Mouse (Mus musculus) kidney, adult 18-20 months (tissue): ENCODE results near the gene Mapre1.
A peak's percentile ranks its signal among the peaks of the same experiment; 100 is the strongest.
"Not testable (repeated sequence)": the region's sequence is repeated elsewhere in the genome, so short reads cannot be mapped to it uniquely, and the experiment has no call there.

ENCODE experiments used
- DNase-seq: peaks from one replicate; pipeline ENCODE4 v3.0.0; 2021

Mapre1 gene

DNA sequence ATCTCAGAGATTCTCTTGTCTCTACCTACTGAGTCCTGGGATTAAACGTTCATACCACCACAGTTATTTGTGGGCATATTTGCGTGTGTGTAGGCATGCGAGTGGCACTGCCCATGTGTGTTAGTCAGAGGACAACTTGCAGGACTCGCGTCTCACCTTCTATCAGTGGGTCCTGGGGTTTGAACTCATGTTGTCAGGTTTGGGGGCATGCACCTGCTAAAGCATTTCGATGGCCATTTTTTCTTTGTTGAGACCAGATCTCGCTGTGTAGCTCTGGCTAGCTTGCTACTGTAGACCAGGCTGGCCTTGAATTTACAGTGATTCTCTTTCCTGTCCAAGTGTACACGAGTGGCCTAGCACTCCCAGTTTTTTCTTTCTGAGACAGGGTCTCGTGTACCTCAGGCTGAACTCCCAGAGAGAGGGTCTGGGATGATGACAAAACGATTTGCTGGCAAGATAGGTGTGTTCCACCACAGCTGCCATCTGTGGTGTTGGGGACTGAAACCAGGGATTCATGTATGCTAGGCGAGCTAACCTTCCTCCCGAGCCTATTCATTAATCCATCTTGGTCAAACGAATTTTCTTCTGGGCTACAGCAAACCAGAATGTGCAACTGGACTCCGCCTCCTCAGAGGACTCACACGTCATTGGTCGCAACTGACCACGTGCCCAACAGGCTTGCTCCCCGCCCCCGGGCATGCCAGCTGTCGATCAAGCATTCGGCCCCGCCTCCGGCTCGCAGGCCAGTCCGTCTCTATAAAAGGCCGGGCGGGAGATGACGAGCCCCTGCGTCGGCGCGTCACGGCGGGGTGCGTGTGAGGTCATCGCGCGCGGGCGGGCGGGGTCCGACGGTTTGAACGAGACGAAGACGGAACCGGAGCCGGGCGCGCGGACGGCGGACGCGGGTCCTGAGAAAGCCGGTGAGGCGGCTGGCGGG lies at the start of gene Mapre1:
TSS of gene Mapre1 (plus strand) at position 775 of the 937 bp plus-strand sequence.
- DNase-seq: peak; percentile 99

DNA sequence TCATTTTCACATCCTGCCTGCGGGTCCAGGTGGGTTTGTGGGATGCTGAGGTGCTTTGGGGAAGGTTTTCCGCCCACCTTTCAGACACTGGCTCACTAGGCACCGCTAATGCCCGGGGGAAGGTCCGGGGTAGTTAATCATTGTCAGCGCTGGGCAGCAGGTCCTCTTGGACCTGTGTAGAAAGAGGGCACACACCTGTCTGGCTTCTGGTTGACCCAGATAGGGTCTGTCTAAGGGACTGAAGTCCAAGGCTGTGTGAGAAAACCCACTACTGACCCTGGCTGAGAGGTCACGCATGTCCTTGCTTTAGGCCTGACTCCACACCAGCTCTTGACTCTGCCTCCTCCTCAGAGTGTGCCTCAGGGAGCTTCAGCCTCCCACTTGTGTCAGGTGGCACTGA lies 47.7 kb upstream of the Mapre1 start:
- not testable (repeated sequence) for DNase-seq

DNA sequence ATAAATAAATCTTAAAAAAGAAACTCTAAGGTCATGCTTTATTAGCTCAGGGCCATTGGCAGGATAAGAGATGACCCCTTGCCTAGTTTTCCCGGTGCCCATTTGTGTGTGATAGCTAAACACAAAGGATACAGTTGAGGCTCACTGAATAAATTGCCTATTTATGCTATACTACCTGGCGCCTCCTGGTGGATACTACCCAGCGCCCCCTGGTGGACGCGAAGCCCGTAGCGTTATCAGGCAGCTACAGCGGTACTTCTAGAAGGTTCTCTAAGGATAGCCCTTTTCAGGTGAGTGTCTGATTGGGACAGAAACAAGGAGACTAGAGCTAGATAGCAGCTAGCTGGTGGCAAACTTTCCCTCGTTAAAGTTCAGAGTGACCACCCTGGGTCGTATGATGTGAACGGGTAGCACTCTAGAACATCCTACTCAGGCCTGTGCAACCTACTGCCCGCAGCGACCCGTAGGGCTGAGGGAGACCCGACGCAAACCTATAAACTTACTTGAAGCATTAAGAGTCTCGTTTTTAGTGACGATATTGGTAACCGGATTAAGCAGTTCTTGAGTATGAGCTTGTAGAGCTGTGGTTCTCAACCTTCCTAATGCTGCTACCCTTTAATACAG lies 46.5 kb upstream of the Mapre1 start:
- peak; percentile 40 for DNase-seq

DNA sequence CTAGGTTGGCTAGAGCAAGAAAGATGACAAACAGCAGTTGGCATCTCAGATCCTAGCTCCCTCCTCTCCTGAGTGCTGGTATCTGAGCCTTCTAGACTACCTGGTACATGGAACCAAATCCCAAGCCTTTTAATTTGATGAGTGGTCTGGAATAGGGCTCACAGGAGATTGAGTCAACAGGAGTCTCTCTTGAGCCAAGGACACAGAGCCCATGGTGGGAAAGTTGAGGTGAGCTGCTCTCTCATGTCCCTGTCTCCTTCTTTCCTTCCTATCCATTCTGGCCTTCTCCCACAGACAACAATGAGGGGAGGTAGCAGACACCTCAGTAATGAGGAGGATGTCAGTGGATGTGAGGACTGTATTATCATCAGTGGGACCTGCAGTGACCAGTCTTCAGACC lies 44.7 kb upstream of the Mapre1 start, which contains the start of gene Dnmt3c:
TSS of gene Dnmt3c (plus strand) at position 301 of the 400 bp plus-strand sequence.
- DNase-seq: no peak

DNA sequence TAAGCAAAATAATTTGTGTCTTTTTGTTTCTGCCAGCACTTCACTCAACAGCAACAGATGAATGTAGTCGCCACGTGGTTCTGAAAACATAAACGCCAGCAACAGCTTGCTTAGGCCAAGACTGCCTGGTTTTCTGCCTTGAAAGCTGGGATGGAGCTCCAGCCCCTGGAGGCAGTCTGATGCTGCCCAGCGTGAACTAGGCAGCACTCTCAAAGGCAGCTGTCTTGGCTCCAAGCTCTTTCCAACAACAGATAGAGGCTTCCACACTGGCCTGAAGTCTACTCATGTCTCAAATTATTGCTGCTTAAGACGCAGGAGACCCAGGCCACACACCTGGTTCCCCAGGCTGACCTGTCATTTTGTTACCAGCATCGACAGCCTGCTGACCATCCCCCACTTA lies 37.7 kb upstream of the Mapre1 start:
- DNase-seq: no peak

DNA sequence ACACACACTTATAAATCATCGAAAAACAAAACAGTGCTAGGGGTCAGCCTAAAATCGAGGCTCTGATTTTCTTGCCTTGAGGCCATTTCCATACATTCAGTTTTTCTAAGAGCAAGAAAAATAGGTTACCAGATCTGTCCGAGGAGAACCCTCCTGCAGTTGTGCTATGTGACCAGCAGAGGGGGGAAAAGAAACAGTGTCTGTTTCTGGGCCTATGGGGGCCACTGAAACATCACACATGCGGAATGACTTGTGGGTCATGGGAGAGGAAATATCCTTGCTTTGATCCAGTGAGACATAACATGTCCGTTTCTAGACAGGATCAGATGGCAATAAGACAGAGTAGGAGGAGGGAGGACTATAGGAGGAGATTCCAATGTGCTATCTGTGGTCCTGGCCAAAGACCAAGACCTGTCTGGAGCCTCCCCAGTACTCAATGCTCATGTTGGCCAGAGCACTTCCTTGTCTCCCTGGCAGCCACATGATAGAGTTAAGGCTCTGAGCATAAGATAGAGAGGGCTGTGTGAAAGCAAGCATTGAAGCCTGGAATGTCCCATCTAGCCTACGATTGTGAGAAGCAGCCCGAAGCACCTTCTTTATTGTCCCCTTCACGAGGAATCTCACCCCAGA lies 30.3 kb upstream of the Mapre1 start:
- DNase-seq: peak; percentile 6

DNA sequence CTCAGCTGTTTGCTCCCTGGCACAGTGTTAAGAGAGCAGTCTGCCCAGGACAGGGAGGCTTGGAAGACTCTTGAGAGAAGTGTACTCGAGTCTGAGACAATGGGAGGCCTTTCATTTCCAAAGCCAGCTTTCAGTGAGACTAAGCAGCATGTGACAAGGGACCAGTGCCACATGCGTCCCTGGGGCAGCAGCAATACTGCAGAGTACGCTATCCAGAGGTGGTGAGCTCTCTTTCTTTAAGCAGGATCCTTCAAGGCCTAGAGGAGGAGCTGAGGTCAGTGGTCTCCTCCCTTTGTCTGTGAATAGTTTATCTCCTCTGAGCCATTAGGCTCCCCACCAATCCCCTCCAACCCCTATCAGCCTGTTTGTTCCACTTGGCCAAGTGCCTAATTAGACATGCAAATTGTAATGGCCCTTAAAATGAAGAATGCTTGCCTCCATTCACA lies 28.4 kb upstream of the Mapre1 start:
- DNase-seq: no peak

DNA sequence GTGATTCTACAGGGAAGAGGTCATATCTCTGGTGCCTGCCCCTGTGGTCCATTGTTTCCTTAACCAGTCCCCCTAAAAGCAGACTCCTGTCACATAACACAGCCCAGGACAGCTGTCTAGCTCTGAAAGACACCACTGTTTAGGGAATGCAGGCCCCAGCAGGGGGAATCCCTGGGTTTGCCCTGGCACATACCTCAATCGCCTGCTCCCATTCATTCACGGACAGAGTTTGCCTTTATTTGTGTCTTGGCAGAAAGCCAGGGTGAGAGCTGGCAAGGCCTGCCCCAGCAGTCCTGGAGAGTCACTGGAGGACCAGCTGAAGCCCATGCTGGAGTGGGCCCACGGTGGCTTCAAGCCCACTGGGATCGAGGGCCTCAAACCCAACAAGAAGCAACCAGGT lies 27.8 kb upstream of the Mapre1 start:
- DNase-seq: peak; percentile 22

DNA sequence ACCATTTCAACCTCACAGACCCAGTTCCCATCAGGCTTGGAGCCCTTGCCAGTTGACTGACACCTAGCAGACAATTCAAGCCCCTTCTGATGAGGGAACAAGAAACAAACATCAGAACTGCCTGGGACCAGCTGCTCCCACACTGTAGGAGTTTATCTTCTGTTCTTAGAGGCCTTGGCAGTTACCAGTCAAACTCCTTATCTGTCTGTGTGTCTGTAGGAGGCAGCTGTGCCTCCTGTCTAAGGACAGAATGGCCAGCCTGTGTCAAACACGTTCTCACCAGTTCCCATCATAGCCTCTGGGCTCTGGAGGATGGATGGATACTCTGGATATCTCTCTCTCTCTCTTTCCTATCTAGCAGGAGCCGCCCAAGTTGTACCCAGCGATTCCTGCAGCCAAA lies 23.2 kb upstream of the Mapre1 start:
- not testable (repeated sequence) for DNase-seq

DNA sequence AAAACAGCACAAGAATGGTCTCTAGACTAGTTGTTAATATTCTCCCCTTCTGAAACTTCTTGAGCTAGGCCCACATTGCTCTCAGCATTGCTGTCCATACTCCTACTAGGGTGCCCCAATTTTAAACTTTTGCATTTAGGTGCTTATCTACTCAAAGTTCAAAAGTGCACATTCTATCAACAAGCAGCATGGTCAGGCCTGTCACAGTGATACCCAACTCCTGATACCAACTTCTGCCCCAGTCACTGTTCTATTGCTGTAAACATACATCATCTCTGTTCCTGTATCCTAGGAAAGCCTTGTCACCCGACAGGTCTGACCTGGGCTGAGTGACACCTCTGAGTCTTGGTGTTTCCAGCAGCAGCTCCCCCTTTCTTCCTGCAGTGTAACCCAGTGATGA lies 18.0 kb upstream of the Mapre1 start:
- no peak for DNase-seq

DNA sequence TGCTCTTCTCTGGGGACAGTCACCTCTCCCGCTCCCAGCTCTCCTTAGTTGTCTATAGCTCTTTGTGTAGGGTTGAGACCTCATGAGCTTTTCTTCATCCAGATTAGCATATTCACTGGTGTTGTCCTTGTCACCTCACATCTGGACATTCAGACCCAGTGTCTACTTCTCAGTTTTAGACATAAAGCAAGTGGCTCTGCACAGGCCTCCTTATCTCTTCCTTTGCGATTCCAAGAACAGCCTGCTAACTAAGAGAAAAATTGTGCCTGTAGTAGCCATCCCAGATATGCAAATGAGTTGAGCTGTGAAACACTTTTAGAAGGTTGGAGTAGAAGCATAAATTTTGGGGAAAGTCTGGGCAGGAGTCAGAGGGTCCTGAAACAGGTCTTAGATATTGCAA lies 16.6 kb upstream of the Mapre1 start:
- no peak for DNase-seq

DNA sequence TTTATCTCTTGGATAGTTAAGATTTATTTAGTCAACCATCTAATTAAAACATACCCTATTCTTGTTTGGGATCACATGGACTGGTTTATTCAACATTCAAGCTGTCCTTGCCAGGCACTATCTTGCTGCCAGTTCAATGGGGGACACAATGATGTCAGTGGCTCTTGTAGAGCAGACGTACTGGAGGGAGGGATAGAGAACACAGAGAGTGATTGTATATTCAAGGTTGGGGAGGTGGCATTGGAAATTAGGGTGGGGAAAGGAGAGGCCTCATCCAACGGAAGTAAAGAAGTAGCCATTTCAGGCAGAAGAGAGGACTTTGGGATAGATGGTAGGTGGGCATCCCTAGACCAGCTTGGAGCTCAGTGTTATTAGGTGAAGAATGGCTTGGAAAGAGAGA lies 16.2 kb upstream of the Mapre1 start:
- DNase-seq: no peak

DNA sequence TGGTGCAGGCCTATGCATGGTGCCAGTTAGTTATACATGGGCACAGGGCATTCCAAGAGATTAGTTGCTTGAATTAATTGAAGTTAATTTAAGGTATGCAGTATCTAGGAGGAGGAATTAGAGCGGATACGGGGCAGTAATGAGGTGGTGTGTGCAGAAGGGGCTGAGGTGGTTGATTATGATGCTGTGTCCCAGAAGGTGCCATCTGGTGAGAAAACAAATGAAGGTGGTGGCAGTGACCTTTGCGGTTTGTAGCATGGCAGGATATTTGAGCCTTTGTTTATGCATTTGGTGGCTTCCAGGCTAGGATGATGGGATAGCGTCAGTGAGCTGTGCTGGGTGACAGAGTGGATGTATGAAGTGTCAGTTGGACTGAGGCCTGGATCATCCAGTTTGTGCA lies 15.8 kb upstream of the Mapre1 start:
- no peak for DNase-seq

DNA sequence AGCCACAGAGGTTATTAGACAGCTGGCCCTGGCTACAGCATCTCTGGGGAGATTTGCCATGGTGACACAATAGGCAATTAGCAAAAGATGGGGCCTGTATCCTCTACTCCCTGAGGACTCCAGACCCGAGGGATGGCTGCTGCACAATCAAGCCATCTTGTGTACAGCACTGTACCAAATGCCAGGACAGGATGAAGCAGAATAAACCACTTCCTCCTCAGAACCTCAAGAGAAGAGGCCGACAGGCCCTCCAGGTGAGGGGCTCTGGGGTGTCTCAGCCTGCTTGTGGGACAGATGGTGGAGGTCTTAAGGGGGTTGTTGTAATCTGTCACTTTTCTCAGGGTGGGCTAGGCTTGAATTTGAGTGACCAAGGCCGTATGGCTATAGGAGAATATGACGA lies 7.0 kb upstream of the Mapre1 start:
- DNase-seq: no peak

DNA sequence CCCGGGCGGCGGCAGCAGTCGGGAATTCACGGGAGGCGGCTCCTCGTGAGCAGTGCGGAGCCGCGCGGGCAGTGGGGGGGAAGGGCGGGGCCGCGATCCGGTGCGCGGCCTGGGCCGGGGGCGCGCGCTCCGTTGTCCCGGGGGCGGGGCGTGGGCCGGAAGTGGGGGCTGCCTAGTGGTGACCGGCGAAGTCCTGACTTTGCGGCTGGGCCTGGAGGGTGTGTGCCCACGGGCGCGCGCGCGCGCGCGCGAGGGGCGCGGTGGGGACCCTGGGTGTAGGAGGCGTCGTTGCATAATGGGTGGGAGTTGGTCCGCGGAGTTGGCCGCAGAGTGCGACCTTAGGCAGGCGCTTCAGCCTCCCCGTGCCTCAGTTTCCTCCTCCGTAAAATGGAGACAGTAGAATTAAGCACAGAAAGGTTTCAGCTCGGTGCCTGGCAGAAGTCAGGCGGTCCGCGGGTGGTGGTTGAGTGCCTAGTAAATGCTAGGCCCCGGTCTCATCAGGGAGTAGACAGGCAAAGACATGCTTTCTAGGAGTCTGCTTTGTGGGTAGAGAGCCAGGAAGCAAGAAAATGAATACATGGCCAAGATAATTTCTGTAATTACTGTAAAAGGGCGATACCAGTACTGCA lies 477 bp downstream of the Mapre1 start:
- DNase-seq: no peak

DNA sequence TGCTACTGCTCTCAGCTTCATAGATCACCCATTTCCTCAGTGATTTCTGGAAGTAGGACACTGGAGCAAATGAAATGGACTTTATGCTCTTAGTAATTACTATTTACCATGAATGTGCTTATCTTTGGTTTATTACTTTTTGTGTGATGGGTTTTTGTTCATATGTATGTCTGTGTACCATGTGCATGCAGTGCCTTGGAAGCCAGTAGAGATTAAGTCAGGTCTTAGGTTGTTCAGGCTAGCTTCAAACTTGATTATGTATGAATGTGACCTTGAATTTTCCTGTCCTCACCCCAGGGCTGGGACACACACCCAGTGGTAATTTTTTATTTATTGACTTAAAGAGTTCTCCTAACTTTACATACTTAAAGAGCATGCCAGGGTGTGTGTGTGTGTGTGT lies 6.9 kb downstream of the Mapre1 start:
- no peak for DNase-seq

DNA sequence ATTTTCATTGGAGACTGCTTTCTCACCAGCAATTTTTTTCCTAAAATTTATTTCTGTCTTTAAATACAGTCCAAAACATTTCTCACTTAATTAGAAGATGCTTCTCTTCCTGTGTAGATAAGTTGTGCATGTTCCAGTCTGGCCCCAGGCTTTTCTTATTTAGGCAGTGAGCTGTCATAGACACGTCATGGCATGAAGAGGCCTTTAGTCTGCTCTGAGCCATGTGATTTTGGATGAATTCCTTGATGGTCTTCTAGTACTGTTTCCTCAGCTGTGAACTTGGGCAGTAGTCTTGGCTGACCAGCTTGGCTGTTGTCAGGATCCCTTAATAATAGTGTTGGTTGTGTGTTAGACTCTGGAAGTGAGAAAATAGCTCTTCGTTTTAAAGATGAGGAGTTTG lies 9.3 kb downstream of the Mapre1 start:
- no peak for DNase-seq

DNA sequence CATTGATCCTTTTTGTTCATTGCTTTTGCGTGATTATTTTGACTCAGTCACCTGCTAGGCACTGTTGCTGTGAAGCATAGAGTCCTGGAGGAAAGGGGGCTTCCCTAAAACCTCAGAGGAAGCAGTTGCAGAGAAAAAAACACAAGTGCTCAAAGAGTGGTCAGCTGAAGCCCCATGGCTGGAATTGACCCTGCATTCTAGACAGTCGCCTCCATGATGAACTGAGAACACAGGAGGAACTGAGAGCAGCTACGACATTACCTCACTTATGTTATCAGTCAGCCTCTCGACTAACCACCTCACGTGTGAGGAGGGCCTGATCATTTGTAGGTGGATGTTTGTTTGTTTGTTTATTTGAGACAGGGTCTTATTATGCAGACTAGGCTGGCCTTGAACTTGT lies 21.0 kb downstream of the Mapre1 start:
- no peak for DNase-seq

DNA sequence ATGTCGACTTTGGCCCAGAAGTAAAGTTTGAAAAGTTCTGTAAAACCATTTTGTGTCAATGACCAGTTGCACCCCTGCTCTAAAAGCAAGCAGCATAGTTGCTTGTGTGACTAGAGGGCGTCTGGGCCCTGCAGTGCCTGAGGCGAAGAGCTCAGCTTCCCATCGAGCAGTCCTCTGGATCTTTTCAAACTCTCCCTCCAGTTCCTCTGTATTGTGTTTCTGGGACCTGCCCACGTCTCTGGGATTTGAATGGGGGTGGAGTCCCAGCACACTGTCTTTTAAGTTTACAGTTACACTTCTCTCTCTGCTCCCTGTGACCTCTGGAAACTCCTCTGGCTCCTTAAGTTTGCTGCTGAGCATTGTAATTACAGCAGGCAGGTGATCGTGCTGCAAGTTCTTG lies 26.4 kb downstream of the Mapre1 start:
- no peak for DNase-seq

DNA sequence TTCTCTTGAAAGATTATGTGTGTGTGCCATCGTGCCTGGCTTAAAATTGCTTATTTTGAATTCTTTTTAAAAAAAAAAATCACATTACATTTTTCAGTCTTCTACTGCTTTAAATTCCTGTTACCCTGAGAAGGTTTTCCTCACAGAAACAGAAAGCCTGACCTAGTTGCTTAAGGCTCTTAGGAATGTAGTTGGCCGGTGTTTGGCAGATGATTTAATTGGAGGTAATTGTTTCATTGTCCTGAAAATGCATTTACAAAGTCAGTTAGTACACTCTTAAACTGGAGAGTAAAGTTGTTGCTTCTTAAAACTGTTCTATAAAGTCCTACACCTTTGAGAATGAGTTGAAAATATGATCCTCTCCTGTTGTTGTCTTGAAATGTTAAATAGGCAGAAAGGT lies 27.8 kb downstream of the Mapre1 start:
- no peak for DNase-seq

DNA sequence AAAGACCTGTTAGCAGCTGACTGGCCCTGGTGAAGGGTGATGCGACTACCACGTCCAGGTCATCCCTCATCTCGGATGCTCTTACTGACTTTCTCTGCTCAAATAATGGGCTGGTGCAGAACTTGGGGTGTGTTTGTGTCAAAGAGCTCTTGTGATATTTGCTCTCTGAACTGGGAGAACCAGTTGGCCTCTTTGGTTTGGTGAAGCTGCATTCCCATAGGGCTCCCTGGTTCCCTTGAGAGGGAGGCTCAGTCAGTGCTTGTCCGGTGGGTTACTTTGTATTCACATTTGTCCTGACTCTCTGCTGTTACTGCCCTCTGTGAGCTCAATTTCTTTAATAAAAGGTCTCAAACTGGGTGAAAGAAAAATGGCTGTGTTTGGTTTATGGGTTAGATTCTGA lies 31.9 kb downstream of the Mapre1 start:
- DNase-seq: no peak

DNA sequence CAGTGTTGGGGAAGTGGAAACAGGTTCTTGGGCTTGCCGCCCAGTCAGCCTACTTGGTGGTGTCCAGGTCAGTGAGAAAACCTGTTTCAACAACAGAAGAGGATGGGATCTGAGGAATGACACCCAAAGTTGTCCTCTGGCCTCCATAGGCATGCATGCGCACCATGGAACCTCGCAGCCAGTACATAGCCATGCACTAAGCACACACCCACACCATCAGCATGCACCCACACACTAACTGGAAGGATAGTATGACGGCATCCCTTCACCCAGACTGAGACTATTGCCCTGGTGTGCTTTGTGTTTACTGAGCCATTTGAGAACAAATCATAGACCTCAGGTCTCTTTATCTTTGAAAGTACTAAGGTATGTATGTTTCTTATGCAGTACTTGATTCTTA lies 34.4 kb downstream of the Mapre1 start:
- no peak for DNase-seq

DNA sequence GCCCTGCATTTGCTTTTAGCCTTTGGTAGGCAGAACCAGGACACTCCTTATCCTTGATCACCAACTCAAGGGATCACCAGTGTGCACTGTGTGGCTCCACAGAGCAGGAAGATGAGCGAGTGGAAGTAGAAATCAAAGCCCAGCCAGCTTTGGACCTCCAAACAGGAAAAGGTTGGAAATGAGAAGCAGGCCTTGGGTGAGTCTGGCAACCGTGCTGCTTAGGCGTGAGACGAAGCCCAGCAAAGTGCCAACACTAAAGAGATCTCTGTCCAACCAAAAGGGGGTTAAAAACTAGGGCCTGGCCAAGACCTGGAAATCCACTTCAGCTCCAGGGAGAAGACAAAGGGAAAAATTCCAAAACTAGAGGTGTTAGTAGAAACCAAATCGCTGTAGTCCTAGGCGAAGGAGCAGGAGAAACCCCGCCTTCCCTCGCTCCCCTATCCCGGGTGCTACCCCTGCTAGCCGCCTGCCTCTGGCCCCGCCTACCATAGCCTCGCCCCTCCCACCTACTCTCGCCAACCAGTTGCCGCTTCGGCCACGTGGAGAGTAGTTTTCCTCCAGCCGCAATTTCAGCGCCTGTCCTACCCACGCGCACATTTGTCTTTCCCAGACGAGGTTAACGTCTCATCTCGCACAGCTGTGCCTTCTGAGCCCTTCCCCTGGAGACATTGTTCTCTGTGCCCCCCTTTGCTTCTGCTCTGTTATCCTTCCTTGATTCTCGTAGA lies 37.7 kb downstream of the Mapre1 start:
- DNase-seq: peak; percentile 79
